Mouse (Mus musculus): ENCODE measurements around the gene Zfy2. TPM values are rescaled to one million over a fixed set of nuclear protein-coding genes. Genes with fewer than 3 reads are reported as not detected.

Zfy2 gene
- not detected in 2 replicates for polyA plus RNA-seq (2015; fragmentation: Nextera tagmentation; extraction: Ambion mirVana)

DNA sequence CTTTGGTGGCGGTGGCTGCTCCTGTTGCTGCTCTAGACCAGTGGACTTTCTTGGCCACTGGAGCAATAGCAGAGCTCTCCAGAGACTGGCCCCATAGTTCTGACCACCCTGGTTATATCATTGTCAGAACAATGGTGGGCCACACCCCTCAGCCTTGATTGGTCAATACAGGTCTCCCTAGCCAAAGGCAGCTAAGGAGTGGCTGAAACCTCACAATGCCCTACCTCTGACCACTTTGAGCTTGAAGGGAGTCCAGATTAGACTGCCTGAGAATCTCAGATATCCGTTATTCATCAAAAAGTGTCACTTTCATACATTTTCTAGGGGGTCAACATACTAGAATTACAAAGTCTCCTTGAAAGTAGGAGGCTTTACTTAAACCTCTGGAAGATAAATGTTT, at the start of gene Zfy2:
Zfy2 (minus strand) TSS at position 101 of the 400 bp plus-strand sequence.
- no peak within 1 kb of the TSS for H3K27ac ChIP-seq (ENCODE audit: low read length)
- no peaks in the 10 kb centered on the region for H3K36me3 ChIP-seq (ENCODE audit: control insufficient read depth, insufficient read depth)
- H3K4me3 ChIP-seq (ENCODE audit: low read length) = no peak within 1 kb of the TSS
- WGBS = 88% methylated on average over 2 of the region's 2 CpGs
- no peaks in the 10 kb centered on the region for H3K9me3 ChIP-seq (replicated peaks; ENCODE audit: control insufficient read depth, low read length)
- no peaks in the 10 kb centered on the region for H3K27me3 ChIP-seq (ENCODE audit: control insufficient read depth, insufficient read depth, low read length)
- H3K9ac ChIP-seq (ENCODE audit: low read length) = no peak within 1 kb of the TSS
- H3K4me1 ChIP-seq (ENCODE audit: control insufficient read depth, insufficient read depth, low read length) = no peaks in the 10 kb centered on the region
- no peak for ATAC-seq (replicated peaks; ENCODE audit: extremely low read depth, insufficient read depth, low FRiP score)
- H3K4me2 ChIP-seq (ENCODE audit: low read depth, low read length) = no peak within 1 kb of the TSS
